Mouse (Mus musculus) liver, adult 2 months (tissue): ENCODE measurements at regions not wholly inside any gene's neighbourhood (a gene's known extent, or its start where the extent isn't known, plus 50 kb on each side); places are given as distances from the start of the nearest gene placed in this dataset.
A peak's percentile ranks its signal among the peaks of the same experiment; 100 is the strongest.

ENCODE experiments used
- DNase-seq: peaks from one replicate; pipeline ENCODE4 v3.0.0-alpha.2; 2011; ENCODE audit warnings: low read depth, low spot score; ENCODE audit errors: extremely low read depth
- H3K27ac ChIP-seq: fragments of 200-500 bp; replicated peaks from 2 replicates; pipeline ENCODE4 v1.5.1; 2012; ENCODE audit warnings: low read depth, mild to moderate bottlenecking, control low read depth, inconsistent platforms, low read length; ENCODE audit not compliant: insufficient read depth
- H3K27me3 ChIP-seq: fragments of 200-500 bp; 2 replicates; pipeline ENCODE4 v1.6.1; 2012; ENCODE audit warnings: mild to moderate bottlenecking, moderate library complexity, low read length, inconsistent platforms; ENCODE audit not compliant: control insufficient read depth, insufficient read depth
- H3K36me3 ChIP-seq: fragments of 200-500 bp; 2 replicates; pipeline ENCODE4 v1.6.1; 2012; ENCODE audit warnings: low read length, inconsistent platforms; ENCODE audit not compliant: control insufficient read depth, insufficient read depth
- H3K4me1 ChIP-seq: fragments of 200-500 bp; 2 replicates; pipeline ENCODE4 v1.6.1; 2011; ENCODE audit warnings: low read length; ENCODE audit not compliant: control insufficient read depth, insufficient read depth
- H3K4me3 ChIP-seq: fragments of 200-500 bp; 2 replicates; pipeline ENCODE4 v1.5.1; 2011; ENCODE audit warnings: low read depth, mild to moderate bottlenecking, control low read depth, low read length, moderate library complexity; ENCODE audit not compliant: insufficient read depth
- H3K79me2 ChIP-seq: fragments of 200-500 bp; 2 replicates; pipeline ENCODE4 v1.6.1; 2012; ENCODE audit warnings: inconsistent platforms, mild to moderate bottlenecking, low read length, moderate library complexity; ENCODE audit not compliant: control insufficient read depth, insufficient read depth
- H3K9ac ChIP-seq: fragments of 200-500 bp; 2 replicates; pipeline ENCODE4 v1.6.1; 2012; ENCODE audit warnings: low read depth, mild to moderate bottlenecking, control low read depth, inconsistent platforms, low read length
- CTCF ChIP-seq: fragments of 200-500 bp; IDR thresholded peaks from 2 replicates; pipeline ENCODE4 v1.5.1; 2011; ENCODE audit warnings: low read depth, low read length, control low read depth
- POLR2A ChIP-seq: fragments of 200-500 bp; IDR thresholded peaks from 2 replicates; pipeline ENCODE4 v1.6.1; 2011; ENCODE audit warnings: low read length, control low read depth; ENCODE audit not compliant: insufficient read depth; ENCODE audit errors: extremely low read depth
- WGBS: fragments of 180-500 bp; shearing (Covaris S2); methylation state at CpG from one replicate; pipeline ENCODE4 v1.1.7; 2018; 5-methylcytosine and 5-hydroxymethylcytosine counted together

- peak; percentile 26 for DNase-seq
- H3K4me1 ChIP-seq, result peaks cover 5% of the 10 kb centered on the region; the same call in 1 of the 2 replicates
- no peak overlapping the region for H3K9ac ChIP-seq
- H3K79me2 ChIP-seq, result no peaks in the 10 kb centered on the region
- 51% methylated on average over 9 of the region's 9 CpGs for WGBS
- TF ChIP-seq CTCF (no peak), POLR2A (no peak)
- no peaks in the 10 kb centered on the region for H3K27me3 ChIP-seq
- H3K27ac ChIP-seq, result no peak overlapping the region
- H3K36me3 ChIP-seq, result no peaks in the 10 kb centered on the region
- no peak overlapping the region for H3K4me3 ChIP-seq
Observed at GRCm38 (mm10) chr12:13118026-13118425, 131.0 kb downstream of the Ddx1 start.

GRCm38 (mm10) chr12:13114341-13114740 is 134.7 kb downstream of the Ddx1 start:
- H3K27ac ChIP-seq, result no peak overlapping the region
- H3K79me2 ChIP-seq, result no peaks in the 10 kb centered on the region
- no peaks in the 10 kb centered on the region for H3K36me3 ChIP-seq
- no peak for TF ChIP-seq POLR2A
- no peak for TF ChIP-seq CTCF
- H3K9ac ChIP-seq, result no peak overlapping the region
- H3K4me3 ChIP-seq, result no peak overlapping the region
- peaks cover 1% of the 10 kb centered on the region; the same call in 1 of the 2 replicates for H3K4me1 ChIP-seq
- DNase-seq, result no peak
- H3K27me3 ChIP-seq, result no peaks in the 10 kb centered on the region
- WGBS, result 74% methylated on average over 4 of the region's 4 CpGs

- H3K9ac ChIP-seq, result no peak overlapping the region
- no peaks in the 10 kb centered on the region for H3K79me2 ChIP-seq
- no peak overlapping the region for H3K4me3 ChIP-seq
- WGBS, result 89% methylated on average over 3 of the region's 3 CpGs
- H3K27ac ChIP-seq, result no peak overlapping the region
- no peak for TF ChIP-seq CTCF
- no peak for TF ChIP-seq POLR2A
- no peak for DNase-seq
- no peaks in the 10 kb centered on the region for H3K27me3 ChIP-seq
- H3K36me3 ChIP-seq, result no peaks in the 10 kb centered on the region
- H3K4me1 ChIP-seq, result no peaks in the 10 kb centered on the region
Observed at GRCm38 (mm10) chr12:13106931-13107330, 142.1 kb downstream of the Ddx1 start.

GRCm38 (mm10) chr12:13100505-13101354 is 148.3 kb downstream of the Ddx1 start:
- H3K27ac ChIP-seq, result no peak overlapping the region
- no peaks in the 10 kb centered on the region for H3K4me1 ChIP-seq
- no peaks in the 10 kb centered on the region for H3K27me3 ChIP-seq
- no peak for DNase-seq
- no peaks in the 10 kb centered on the region for H3K79me2 ChIP-seq
- H3K4me3 ChIP-seq, result no peak overlapping the region
- WGBS, result 81% methylated on average over 12 of the region's 12 CpGs
- H3K36me3 ChIP-seq, result no peaks in the 10 kb centered on the region
- TF ChIP-seq CTCF (no peak), POLR2A (no peak)
- no peak overlapping the region for H3K9ac ChIP-seq

- Histone ChIP-seq H3K27me3 (no peaks in the 10 kb centered on the region), H3K27ac (no peak overlapping the region), H3K36me3 (no peaks in the 10 kb centered on the region), H3K4me3 (no peak overlapping the region), H3K9ac (no peak overlapping the region), H3K79me2 (no peaks in the 10 kb centered on the region), H3K4me1 (no peaks in the 10 kb centered on the region)
- no peak for DNase-seq
- TF ChIP-seq CTCF (no peak), POLR2A (no peak)
- 72% methylated on average over 9 of the region's 9 CpGs for WGBS
Observed at GRCm38 (mm10) chr12:13094111-13094851, 152.6 kb upstream of the Mycn start.
